Mouse (Mus musculus) hindbrain, embryonic 14.5 days (tissue): ENCODE measurements around the gene Emp1. TPM values are rescaled to one million over a fixed set of nuclear protein-coding genes. Genes with fewer than 3 reads are reported as not detected.

Experiments used
- ATAC-seq: fragments of 200-750 bp; cut with Nextera tagmentation; 2 replicates; pipeline ENCODE4 v1.8.0; 2017; ENCODE audit warnings: moderate number of reproducible peaks, mild to moderate bottlenecking, moderate TSS enrichment, moderate library complexity; ENCODE audit not compliant: low FRiP score
- DNase-seq: peaks from one replicate; pipeline ENCODE4 v3.0.0-alpha.2; 2015; ENCODE audit warnings: low spot score
- H3K27ac ChIP-seq: fragments of 300-500 bp; sonication (generic); 2 replicates; pipeline ENCODE4 v1.5.1; 2014; ENCODE audit warnings: mild to moderate bottlenecking, moderate library complexity
- H3K27me3 ChIP-seq: fragments of 300-500 bp; sonication (generic); 2 replicates; pipeline ENCODE4 v1.6.1; 2014; ENCODE audit warnings: mild to moderate bottlenecking, low read length, mixed read lengths; ENCODE audit not compliant: control insufficient read depth, insufficient read depth
- H3K36me3 ChIP-seq: fragments of 300-500 bp; sonication (generic); replicated peaks from 2 replicates; pipeline ENCODE4 v1.6.1; 2014; ENCODE audit not compliant: control insufficient read depth, insufficient read depth
- H3K4me1 ChIP-seq: fragments of 300-500 bp; sonication (generic); replicated peaks from 2 replicates; pipeline ENCODE4 v1.6.1; 2014; ENCODE audit warnings: antibody characterized with exemption, low read length, mixed read lengths; ENCODE audit not compliant: control insufficient read depth, insufficient read depth
- H3K4me2 ChIP-seq: fragments of 300-500 bp; sonication (generic); replicated peaks from 2 replicates; pipeline ENCODE4 v1.6.1; 2014; ENCODE audit warnings: mild to moderate bottlenecking, moderate library complexity
- H3K4me3 ChIP-seq: fragments of 300-500 bp; sonication (generic); replicated peaks from 2 replicates; pipeline ENCODE4 v1.5.1; 2014; ENCODE audit warnings: mild to moderate bottlenecking, low read length
- H3K9ac ChIP-seq: fragments of 300-500 bp; sonication (generic); 2 replicates; pipeline ENCODE4 v1.6.1; 2014
- H3K9me3 ChIP-seq: fragments of 300-500 bp; sonication (generic); 2 replicates; pipeline ENCODE4 v1.6.1; 2016; ENCODE audit warnings: low read length; ENCODE audit not compliant: control insufficient read depth
- WGBS: fragments of 180-500 bp; shearing (Covaris S2); extraction: QIAGEN DNeasy Blood & Tissue Kit; methylation state at CpG from one replicate; pipeline ENCODE4 v1.1.7; 2014; 5-methylcytosine and 5-hydroxymethylcytosine counted together
- polyA plus RNA-seq: library from polyadenylated mRNA; unstranded; fragments of >200 nt; fragmentation: Nextera tagmentation; extraction: Ambion mirVana; gene quantifications from 2 replicates; pipeline ENCODE4 v1.2.1, GENCODE M21; 2014

Emp1 gene
- 4.9 and 5.3 TPM in 2 replicates for polyA plus RNA-seq

DNA sequence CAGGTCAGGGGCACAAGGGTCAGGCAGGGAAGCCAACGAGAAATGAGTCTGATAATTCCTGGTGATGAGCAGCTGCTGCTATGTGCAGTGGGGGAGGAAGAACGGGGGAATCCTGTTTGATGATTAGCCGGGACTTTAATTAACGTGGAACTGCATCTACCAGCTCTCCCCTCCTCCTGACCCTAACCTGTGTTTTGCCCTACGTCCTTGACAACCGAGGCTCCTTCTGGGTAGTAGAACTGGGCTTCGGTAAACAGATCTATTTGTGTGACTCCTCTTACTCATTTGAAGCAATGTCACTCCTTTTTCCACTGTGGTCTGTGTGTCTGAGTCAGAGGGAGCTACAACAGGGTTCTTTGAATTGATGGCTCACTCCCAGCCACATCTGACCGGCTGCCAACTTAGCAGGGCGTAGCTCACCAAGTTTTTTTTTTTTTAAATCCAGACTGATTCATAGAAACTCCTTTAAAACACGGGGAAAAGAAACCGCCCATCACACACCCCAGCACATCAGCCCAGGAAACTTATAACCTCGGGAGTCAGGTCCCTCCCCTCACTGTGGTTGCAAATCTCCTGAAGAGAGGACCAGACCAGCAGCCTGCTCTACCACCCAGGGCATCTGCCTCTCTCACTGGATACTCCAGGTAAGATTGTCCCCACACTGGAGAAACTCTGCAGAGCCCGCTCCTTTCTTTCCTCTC lies at the start of gene Emp1:
Gene Emp1 (plus strand): TSS at position 87 of the 701 bp plus-strand sequence.
- Histone ChIP-seq H3K9me3 (no peaks in the 10 kb centered on the region), H3K27me3 (no peaks in the 10 kb centered on the region), H3K4me2 (peak within 1 kb of the TSS; percentile 27), H3K27ac (peak within 1 kb of the TSS; percentile 62; the same call in 1 of the 2 replicates), H3K4me3 (peak within 1 kb of the TSS; percentile 20), H3K36me3 (no peaks in the 10 kb centered on the region), H3K9ac (no peak within 1 kb of the TSS; the same call in 1 of the 2 replicates), H3K4me1 (peaks cover 8% of the 10 kb centered on the region; the same call in 1 of the 2 replicates)
- WGBS, result 36% methylated on average over 13 of the region's 13 CpGs
- DNase-seq (peak; percentile 46), ATAC-seq (0 out of 2 replicates have a peak, but pooled peaks have one; percentile 24)

DNA sequence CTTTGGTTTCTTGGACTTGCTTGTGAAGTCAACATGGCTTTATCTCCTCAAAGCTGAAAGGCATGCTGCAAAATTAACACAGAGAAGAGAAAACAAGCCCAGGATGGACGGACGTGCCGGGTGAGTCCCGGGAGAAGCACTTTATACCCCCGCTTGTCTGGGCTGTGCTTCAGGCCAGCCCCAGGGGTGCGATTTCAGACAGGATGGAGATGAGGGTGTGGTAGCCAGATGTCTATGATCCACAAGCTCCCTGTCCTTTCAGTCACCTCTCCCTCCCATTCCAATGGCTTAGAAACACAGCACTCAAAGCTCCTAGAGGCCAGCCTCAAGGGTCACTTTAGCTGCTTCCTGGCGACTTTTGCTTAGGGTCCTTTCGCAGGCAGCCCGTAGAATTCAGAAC lies 48.4 kb upstream of the Emp1 start:
- 82% methylated on average over 9 of the region's 9 CpGs for WGBS
- Histone ChIP-seq H3K9me3 (no peaks in the 10 kb centered on the region), H3K9ac (no peak overlapping the region), H3K4me3 (no peak overlapping the region), H3K27ac (no peak overlapping the region), H3K4me1 (no peaks in the 10 kb centered on the region), H3K4me2 (no peak overlapping the region), H3K36me3 (no peaks in the 10 kb centered on the region), H3K27me3 (no peaks in the 10 kb centered on the region)
- ATAC-seq (no peak), DNase-seq (no peak)

DNA sequence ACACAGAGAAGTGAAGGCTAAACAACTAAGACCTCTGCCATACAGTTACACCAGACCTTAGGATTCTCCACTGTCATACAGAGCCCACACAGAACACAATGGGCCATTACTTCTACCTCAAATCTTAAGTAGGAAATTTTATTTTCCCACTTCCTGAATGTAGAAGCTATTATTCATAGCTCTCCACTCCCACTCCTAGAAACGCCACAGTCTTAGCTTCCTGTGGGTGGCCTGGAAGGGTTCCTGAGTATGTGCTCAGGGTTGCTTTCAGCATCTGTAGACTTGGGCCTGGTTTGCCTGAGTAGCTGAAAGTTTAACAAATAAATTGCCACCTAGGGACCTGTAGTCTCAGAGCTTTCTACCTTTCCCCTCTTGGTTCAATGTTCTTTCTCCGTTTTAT lies 46.2 kb upstream of the Emp1 start:
- no peak for DNase-seq
- ATAC-seq, result no peak
- Histone ChIP-seq H3K36me3 (no peaks in the 10 kb centered on the region), H3K27ac (no peak overlapping the region), H3K4me1 (no peaks in the 10 kb centered on the region), H3K9ac (no peak overlapping the region), H3K4me2 (no peak overlapping the region), H3K4me3 (no peak overlapping the region), H3K9me3 (no peaks in the 10 kb centered on the region), H3K27me3 (no peaks in the 10 kb centered on the region)
- WGBS, result 86% methylated on average over 2 of the region's 2 CpGs

DNA sequence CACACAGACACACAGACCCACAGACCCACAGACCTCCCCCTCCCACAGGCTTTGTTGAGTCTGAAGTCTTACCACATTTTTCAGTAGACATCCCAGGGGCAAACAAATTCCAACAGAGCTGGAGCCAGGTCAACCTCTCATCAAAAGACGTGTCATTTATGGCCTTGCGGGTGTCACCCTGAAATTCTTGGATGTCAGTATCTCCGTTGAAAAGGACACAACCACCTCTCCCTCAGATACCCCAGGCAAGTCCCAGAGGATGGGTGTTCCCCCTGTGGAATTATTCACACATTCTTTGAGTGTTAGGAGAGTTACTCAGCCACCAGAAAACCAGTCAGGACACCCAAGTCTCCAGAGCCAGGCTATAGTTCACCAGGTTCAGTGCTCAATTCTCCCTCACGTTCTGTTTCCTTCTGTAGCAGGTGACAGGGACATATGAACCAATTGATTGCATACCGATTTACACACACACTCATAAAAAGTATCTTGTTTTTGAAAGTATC lies 42.9 kb upstream of the Emp1 start:
- Histone ChIP-seq H3K36me3 (no peaks in the 10 kb centered on the region), H3K9me3 (no peaks in the 10 kb centered on the region), H3K27ac (no peak overlapping the region), H3K27me3 (no peaks in the 10 kb centered on the region), H3K4me1 (no peaks in the 10 kb centered on the region), H3K9ac (no peak overlapping the region), H3K4me2 (no peak overlapping the region), H3K4me3 (no peak overlapping the region)
- 83% methylated on average over 5 of the region's 5 CpGs for WGBS
- DNase-seq, result no peak
- ATAC-seq, result no peak

DNA sequence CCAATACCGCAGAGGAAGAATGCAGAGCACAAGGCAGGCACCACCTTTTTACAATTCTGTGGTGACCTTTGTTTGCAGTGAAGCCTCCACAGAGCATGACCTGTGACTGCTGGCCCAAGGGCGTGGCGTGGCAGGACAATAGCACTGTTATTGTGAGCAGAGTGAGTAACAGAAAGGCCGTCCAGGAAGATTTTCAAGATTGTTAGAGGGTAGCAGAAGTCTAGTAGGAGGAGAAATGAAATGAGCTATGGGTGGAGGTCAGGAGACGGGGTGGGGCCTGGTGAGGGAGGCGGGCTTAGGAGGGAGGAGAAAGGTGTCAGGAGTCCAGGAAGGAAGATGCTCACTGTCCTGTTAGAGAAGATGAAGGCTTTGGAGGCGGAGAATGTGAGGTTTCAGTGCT lies 39.6 kb upstream of the Emp1 start:
- ATAC-seq, result no peak
- 57% methylated on average over 7 of the region's 7 CpGs for WGBS

DNA sequence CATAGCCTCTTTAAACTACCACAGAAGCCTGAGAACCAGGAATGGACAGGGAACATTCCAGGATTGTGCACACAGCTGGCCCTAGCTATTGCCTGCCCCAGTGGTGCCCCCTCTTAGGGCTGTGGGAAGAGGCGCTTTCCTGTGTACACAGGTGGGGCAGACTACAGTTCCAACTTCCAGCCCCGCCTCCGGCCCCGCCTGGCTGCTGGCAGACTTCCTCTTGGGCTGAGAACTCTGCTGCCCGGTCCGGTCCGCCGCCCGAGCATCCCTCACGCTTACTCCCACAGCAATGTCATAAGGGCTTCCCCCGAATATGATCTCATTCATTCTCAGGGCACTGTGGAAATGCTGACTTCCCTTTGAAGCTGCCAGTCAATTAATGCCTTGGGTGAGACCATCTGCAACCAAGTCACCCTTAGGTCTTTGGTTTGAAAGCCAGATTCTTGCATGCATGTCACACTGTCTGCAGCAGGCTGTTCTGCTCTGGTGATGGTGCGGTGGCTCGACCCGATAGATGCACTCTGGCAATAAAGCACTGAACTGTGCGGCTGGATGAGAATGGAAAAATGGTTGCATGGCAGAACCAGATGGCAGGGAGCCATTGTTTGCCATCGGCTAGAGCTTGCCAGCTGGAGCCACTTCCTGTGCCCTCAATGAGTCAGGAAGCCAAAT lies 38.9 kb upstream of the Emp1 start:
- no peak overlapping the region for H3K4me2 ChIP-seq
- H3K9me3 ChIP-seq, result no peaks in the 10 kb centered on the region
- no peaks in the 10 kb centered on the region for H3K27me3 ChIP-seq
- H3K27ac ChIP-seq, result no peak overlapping the region
- DNase-seq (no peak), ATAC-seq (peak; percentile 53; the same call in 1 of the 2 replicates)
- no peak overlapping the region for H3K4me3 ChIP-seq
- no peak overlapping the region for H3K9ac ChIP-seq
- no peaks in the 10 kb centered on the region for H3K4me1 ChIP-seq
- no peaks in the 10 kb centered on the region for H3K36me3 ChIP-seq
- 45% methylated on average over 16 of the region's 16 CpGs for WGBS

More for the DNA sequence above, 39.6 kb upstream of the Emp1 start:
- Histone ChIP-seq H3K27ac (no peak overlapping the region), H3K9me3 (no peaks in the 10 kb centered on the region), H3K4me2 (no peak overlapping the region), H3K4me3 (no peak overlapping the region), H3K27me3 (no peaks in the 10 kb centered on the region), H3K4me1 (no peaks in the 10 kb centered on the region), H3K9ac (no peak overlapping the region), H3K36me3 (no peaks in the 10 kb centered on the region)
- DNase-seq, result no peak

DNA sequence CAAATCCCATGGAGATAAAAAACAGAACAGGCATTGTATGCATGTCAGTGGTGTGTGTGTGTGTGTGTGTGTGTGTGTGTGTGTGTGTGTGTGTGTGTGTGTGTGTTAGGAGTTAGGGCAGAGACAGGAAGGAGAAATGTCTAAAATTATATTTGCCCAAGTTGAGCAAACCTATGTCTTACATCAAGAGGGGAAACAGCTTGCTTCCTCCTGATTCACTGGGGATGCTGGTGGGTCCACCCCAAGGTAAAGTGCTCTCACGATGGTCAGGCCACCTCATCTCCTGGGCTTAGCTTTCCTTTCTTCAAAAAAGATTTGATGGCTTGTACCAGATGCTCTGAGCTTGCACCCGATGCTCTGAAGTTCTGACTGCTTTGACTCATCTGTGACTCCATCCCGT lies 38.2 kb upstream of the Emp1 start:
- Histone ChIP-seq H3K9me3 (no peaks in the 10 kb centered on the region), H3K4me2 (no peak overlapping the region), H3K4me1 (no peaks in the 10 kb centered on the region), H3K9ac (no peak overlapping the region), H3K36me3 (no peaks in the 10 kb centered on the region), H3K27ac (no peak overlapping the region), H3K27me3 (no peaks in the 10 kb centered on the region), H3K4me3 (no peak overlapping the region)
- 78% methylated on average over 3 of the region's 3 CpGs for WGBS
- DNase-seq (no peak), ATAC-seq (no peak)

DNA sequence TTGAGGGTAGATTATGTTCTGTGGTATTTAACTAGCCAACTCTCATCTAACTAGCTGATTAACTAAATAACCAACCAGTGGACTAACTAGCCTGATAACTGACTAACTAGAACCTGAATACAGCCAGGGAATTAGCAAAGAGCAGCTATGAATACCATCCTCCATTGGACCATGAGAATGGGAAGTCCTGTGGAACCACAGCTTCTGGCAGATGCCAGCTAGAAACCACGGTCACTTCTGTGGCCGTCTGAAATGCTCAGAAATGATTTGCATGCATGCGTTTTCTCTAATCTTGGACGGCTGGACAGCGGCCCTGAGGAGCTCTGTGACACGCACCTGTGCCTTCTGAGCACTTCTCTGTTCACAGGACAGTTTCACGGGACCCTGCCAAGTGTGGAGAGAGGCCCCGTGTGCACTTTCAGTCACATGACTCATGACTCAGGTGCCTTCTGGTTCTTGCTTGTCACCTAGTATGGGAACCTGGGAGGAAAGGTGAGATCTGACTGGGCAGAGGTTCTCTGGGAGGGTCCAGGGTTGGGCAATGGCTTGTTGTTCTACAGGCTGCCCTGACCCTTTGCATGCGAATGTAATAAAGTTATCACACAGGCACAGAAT lies 37.6 kb upstream of the Emp1 start:
- Histone ChIP-seq H3K27ac (no peak overlapping the region), H3K9me3 (no peaks in the 10 kb centered on the region), H3K4me2 (no peak overlapping the region), H3K36me3 (no peaks in the 10 kb centered on the region), H3K4me1 (no peaks in the 10 kb centered on the region), H3K9ac (no peak overlapping the region), H3K27me3 (no peaks in the 10 kb centered on the region), H3K4me3 (no peak overlapping the region)
- DNase-seq (no peak), ATAC-seq (no peak)
- 85% methylated on average over 9 of the region's 9 CpGs for WGBS

DNA sequence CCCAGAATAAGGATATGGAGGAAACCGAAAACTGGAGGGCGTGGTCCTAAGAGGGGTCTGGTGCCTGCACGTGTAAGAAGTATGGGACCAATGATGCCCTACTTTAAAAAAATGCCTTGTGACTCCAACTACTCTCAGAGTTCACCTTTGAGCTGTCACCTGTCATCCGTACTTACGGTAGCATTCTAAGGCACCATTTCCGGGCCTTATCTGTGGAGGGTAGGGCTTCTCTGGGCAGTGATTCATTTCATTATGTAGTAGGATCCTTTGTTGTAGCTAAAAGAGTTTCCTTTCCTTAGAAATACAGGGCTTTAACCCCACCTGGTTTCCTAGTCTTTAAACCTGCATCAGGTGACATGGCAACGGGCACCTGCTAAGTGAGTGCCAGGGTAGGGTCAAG lies 35.5 kb upstream of the Emp1 start:
- Histone ChIP-seq H3K9ac (no peak overlapping the region), H3K27ac (no peak overlapping the region), H3K9me3 (no peaks in the 10 kb centered on the region), H3K27me3 (no peaks in the 10 kb centered on the region), H3K36me3 (no peaks in the 10 kb centered on the region), H3K4me1 (no peaks in the 10 kb centered on the region), H3K4me2 (no peak overlapping the region), H3K4me3 (no peak overlapping the region)
- WGBS, result 92% methylated on average over 7 of the region's 7 CpGs
- ATAC-seq, result no peak
- DNase-seq, result no peak
